Mouse (Mus musculus): ENCODE measurements at regions not wholly inside any gene's neighbourhood (a gene's known extent, or its start where the extent isn't known, plus 50 kb on each side); places are given as distances from the start of the nearest gene placed in this dataset.

- no peak for DNase-seq (ENCODE audit: low spot score)
Measured at GRCm38 (mm10) chr8:8054224-8054916, 606.7 kb downstream of the Efnb2 start.

- no peak for DNase-seq (ENCODE audit: low spot score)
Measured at GRCm38 (mm10) chr8:8051186-8051585, 609.9 kb downstream of the Efnb2 start.

- no peak for DNase-seq (ENCODE audit: low spot score)
Measured at GRCm38 (mm10) chr8:8050778-8051177, 610.3 kb downstream of the Efnb2 start.

GRCm38 (mm10) chr8:8044926-8045325 lies 616.1 kb downstream of the Efnb2 start:
- no peak for DNase-seq (ENCODE audit: low spot score)

GRCm38 (mm10) chr8:8044296-8044695 lies 616.7 kb downstream of the Efnb2 start:
- DNase-seq (ENCODE audit: low spot score), result no peak

- DNase-seq (ENCODE audit: low spot score), result no peak
Measured at GRCm38 (mm10) chr8:8037929-8038328, 623.1 kb downstream of the Efnb2 start.

- no peak for DNase-seq (ENCODE audit: low spot score)
Measured at GRCm38 (mm10) chr8:8011151-8011550, 649.9 kb downstream of the Efnb2 start.

GRCm38 (mm10) chr8:7994905-7995304 lies 666.1 kb downstream of the Efnb2 start:
- DNase-seq (ENCODE audit: low spot score), result no peak

- DNase-seq (ENCODE audit: low spot score), result no peak
Measured at GRCm38 (mm10) chr8:7988820-7989219, 672.2 kb downstream of the Efnb2 start.

- DNase-seq (ENCODE audit: low spot score), result no peak
Measured at GRCm38 (mm10) chr8:7977020-7977419, 684.0 kb downstream of the Efnb2 start.

GRCm38 (mm10) chr8:7973791-7974190 lies 687.3 kb downstream of the Efnb2 start:
- no peak for DNase-seq (ENCODE audit: low spot score)

GRCm38 (mm10) chr8:7964276-7964675 lies 696.8 kb downstream of the Efnb2 start:
- no peak for DNase-seq (ENCODE audit: low spot score)

GRCm38 (mm10) chr8:7956745-7957144 lies 704.3 kb downstream of the Efnb2 start:
- no peak for DNase-seq (ENCODE audit: low spot score)

GRCm38 (mm10) chr8:7954851-7955250 lies 706.2 kb downstream of the Efnb2 start:
- DNase-seq (ENCODE audit: low spot score), result no peak

GRCm38 (mm10) chr8:7945966-7946775 lies 714.9 kb downstream of the Efnb2 start:
- DNase-seq (ENCODE audit: low spot score), result no peak

- DNase-seq (ENCODE audit: low spot score), result no peak
Measured at GRCm38 (mm10) chr8:7936596-7936995, 724.4 kb downstream of the Efnb2 start.

- no peak for DNase-seq (ENCODE audit: low spot score)
Measured at GRCm38 (mm10) chr8:7919416-7919815, 741.6 kb downstream of the Efnb2 start.

- DNase-seq (ENCODE audit: low spot score), result no peak
Measured at GRCm38 (mm10) chr8:7894338-7894737, 766.7 kb downstream of the Efnb2 start.

- DNase-seq (ENCODE audit: low spot score), result no peak
Measured at GRCm38 (mm10) chr8:7853169-7853568, 807.9 kb downstream of the Efnb2 start.

- no peak for DNase-seq (ENCODE audit: low spot score)
Measured at GRCm38 (mm10) chr8:7850573-7850972, 810.5 kb downstream of the Efnb2 start.

GRCm38 (mm10) chr8:7831948-7832347 lies 829.1 kb downstream of the Efnb2 start:
- DNase-seq (ENCODE audit: low spot score), result no peak

- DNase-seq (ENCODE audit: low spot score), result no peak
Measured at GRCm38 (mm10) chr8:7827811-7828210, 833.2 kb downstream of the Efnb2 start.

- DNase-seq (ENCODE audit: low spot score), result no peak
Measured at GRCm38 (mm10) chr8:7808395-7808794, 852.6 kb downstream of the Efnb2 start.
